Mouse (Mus musculus) B cell, adult 62 days (primary cell): Measurements from ENCODE around the gene Nid2. TPM values are rescaled to one million over a fixed set of nuclear protein-coding genes. Genes with fewer than 3 reads are reported as not detected.

Experiments
- total RNA-seq: library from RNA; stranded (reverse); gene quantifications from 4 replicates; pipeline ENCODE4 v1.2.4, GENCODE M21; 2023

Gene Nid2
- total RNA-seq = 0.24 to 0.79 TPM (median 0.48 TPM) in 4 replicates

GRCm38 (mm10) chr14:19751025-19751771, at the start of gene Nid2:
TSS of gene Nid2 (plus strand) at chr14:19751265.

GRCm38 (mm10) chr14:19823321-19824142, 72.5 kb downstream of the Nid2 start, which contains the start of gene Rtraf:
TSS of gene Rtraf (minus strand) at chr14:19823824.

Other genes starting within 250 kb of the Nid2 start
- gene Gm2244, start 201.3 kb upstream of the Nid2 start, total RNA-seq = not detected in 4 replicates
- 1.5 to 2.8 TPM (median 1.7 TPM) in 4 replicates for gene Gm2237, start 166.1 kb upstream of the Nid2 start, total RNA-seq
- not detected in 4 replicates for gene Gm5458, start 148.7 kb upstream of the Nid2 start, total RNA-seq
- gene Rtraf, start 72.6 kb downstream of the Nid2 start, total RNA-seq = 49.8 to 54.3 TPM (median 52.2 TPM) in 4 replicates
- gene Gng2, start 226.4 kb downstream of the Nid2 start, total RNA-seq = 105 to 133 TPM (median 122 TPM) in 4 replicates